Mouse (Mus musculus): ENCODE measurements around the gene Gcnt7. TPM values are rescaled to one million over a fixed set of nuclear protein-coding genes. Genes with fewer than 3 reads are reported as not detected.

The Gcnt7 gene
- polyA plus RNA-seq, 1 experiment from 2014 or later = 0.40 TPM

GRCm38 (mm10) chr2:172450640-172451039 lies 7.8 kb downstream of the Gcnt7 start:
- TF ChIP-seq CTCF (IDR thresholded peaks at IDR 0.05; ENCODE audit: low read depth) (no peak), EP300 (IDR thresholded peaks at IDR 0.05; ENCODE audit: low read depth) (no peak)
- WGBS (ENCODE audit: insufficient replicate concordance) = 74% methylated on average over 6 of the region's 6 CpGs
- ATAC-seq (no peak), DNase-seq (no peak)
- Histone ChIP-seq H3K27me3 (ENCODE audit: insufficient read depth, low read length) (no peaks in the 10 kb centered on the region), H3K4me1 (ENCODE audit: insufficient read depth) (peaks cover 7% of the 10 kb centered on the region; the same call in 1 of the 2 replicates), H3K9me3 (ENCODE audit: low read length) (no peaks in the 10 kb centered on the region), H3K9ac (replicated peaks) (no peak overlapping the region), H3K4me3 (ENCODE audit: low read depth, low read length) (no peak overlapping the region), H3K27ac (ENCODE audit: low read depth) (no peak overlapping the region), H3K4me2 (ENCODE audit: low read depth, low read length) (no peak overlapping the region), H3K36me3 (replicated peaks; ENCODE audit: insufficient read depth, low read length) (peaks cover 64% of the 10 kb centered on the region)

DNA sequence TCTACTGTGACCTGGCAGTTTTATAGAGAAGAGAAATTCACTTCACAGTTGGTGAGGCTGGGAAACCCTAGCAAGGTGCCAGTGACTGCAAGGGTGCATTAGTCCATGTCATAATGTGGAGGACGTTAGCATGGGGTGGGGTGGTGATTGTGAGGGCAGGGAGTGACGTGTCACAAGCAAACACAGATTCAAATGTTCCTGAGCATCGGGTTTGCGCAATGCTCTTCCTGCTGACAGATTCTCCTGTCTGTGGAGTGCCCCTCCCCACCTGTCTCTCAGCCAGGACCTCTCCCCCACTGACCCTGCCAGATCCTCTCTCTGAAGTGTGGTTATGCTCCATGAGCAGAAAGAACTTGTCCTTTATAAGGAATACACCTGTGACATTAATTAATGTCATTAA lies 10.1 kb downstream of the Gcnt7 start:
- Histone ChIP-seq H3K9me3 (ENCODE audit: low read length) (no peaks in the 10 kb centered on the region), H3K36me3 (replicated peaks; ENCODE audit: insufficient read depth, low read length) (peaks cover 69% of the 10 kb centered on the region), H3K27me3 (ENCODE audit: insufficient read depth, low read length) (no peaks in the 10 kb centered on the region), H3K4me2 (ENCODE audit: low read depth, low read length) (no peak overlapping the region), H3K9ac (replicated peaks) (no peak overlapping the region), H3K4me3 (ENCODE audit: low read depth, low read length) (no peak overlapping the region), H3K4me1 (ENCODE audit: insufficient read depth) (peaks cover 7% of the 10 kb centered on the region; the same call in 1 of the 2 replicates), H3K27ac (ENCODE audit: low read depth) (peak overlapping the region; percentile 72)
- ATAC-seq (peak; percentile 79), DNase-seq (peak; percentile 72)
- TF ChIP-seq CTCF (IDR thresholded peaks at IDR 0.05; ENCODE audit: low read depth) (no peak), EP300 (IDR thresholded peaks at IDR 0.05; ENCODE audit: low read depth) (peak; percentile 71; the same call in 1 of the 2 replicates)
- WGBS (ENCODE audit: insufficient replicate concordance) = 44% methylated on average over 4 of the region's 4 CpGs

- ATAC-seq (no peak), DNase-seq (peak; percentile 47)
- H3K4me2 ChIP-seq (ENCODE audit: low read depth, low read length) = no peak overlapping the region
- peaks cover 69% of the 10 kb centered on the region for H3K36me3 ChIP-seq (replicated peaks; ENCODE audit: insufficient read depth, low read length)
- WGBS (ENCODE audit: insufficient replicate concordance) = 80% methylated on average over 6 of the region's 6 CpGs
- H3K4me3 ChIP-seq (ENCODE audit: low read depth, low read length) = no peak overlapping the region
- H3K9ac ChIP-seq (replicated peaks) = no peak overlapping the region
- TF ChIP-seq EP300 (IDR thresholded peaks at IDR 0.05; ENCODE audit: low read depth) = no peak
- peak; percentile 71 for TF ChIP-seq CTCF (IDR thresholded peaks at IDR 0.05; ENCODE audit: low read depth)
- peaks cover 5% of the 10 kb centered on the region; the same call in 1 of the 2 replicates for H3K4me1 ChIP-seq (ENCODE audit: insufficient read depth)
- H3K9me3 ChIP-seq (ENCODE audit: low read length) = no peaks in the 10 kb centered on the region
- no peaks in the 10 kb centered on the region for H3K27me3 ChIP-seq (ENCODE audit: insufficient read depth, low read length)
- H3K27ac ChIP-seq (ENCODE audit: low read depth) = peak overlapping the region; percentile 65; the same call in 1 of the 2 replicates
Measured at GRCm38 (mm10) chr2:172447317-172447716, 11.1 kb downstream of the Gcnt7 start.

- Histone ChIP-seq H3K9ac (replicated peaks) (no peak overlapping the region), H3K27ac (ENCODE audit: low read depth) (no peak overlapping the region), H3K27me3 (ENCODE audit: insufficient read depth, low read length) (no peaks in the 10 kb centered on the region), H3K9me3 (ENCODE audit: low read length) (no peaks in the 10 kb centered on the region), H3K4me3 (ENCODE audit: low read depth, low read length) (no peak overlapping the region), H3K4me1 (ENCODE audit: insufficient read depth) (peaks cover 18% of the 10 kb centered on the region), H3K36me3 (replicated peaks; ENCODE audit: insufficient read depth, low read length) (peaks cover 62% of the 10 kb centered on the region), H3K4me2 (ENCODE audit: low read depth, low read length) (no peak overlapping the region)
- no peak for DNase-seq
- ATAC-seq = no peak
- WGBS (ENCODE audit: insufficient replicate concordance) = 87% methylated on average over 4 of the region's 4 CpGs
- no peak for TF ChIP-seq EP300 (IDR thresholded peaks at IDR 0.05; ENCODE audit: low read depth)
- TF ChIP-seq CTCF (IDR thresholded peaks at IDR 0.05; ENCODE audit: low read depth) = no peak
Measured at GRCm38 (mm10) chr2:172445617-172446016, 12.8 kb downstream of the Gcnt7 start.

GRCm38 (mm10) chr2:172441176-172441575 lies 17.2 kb downstream of the Gcnt7 start:
- Histone ChIP-seq H3K27me3 (ENCODE audit: insufficient read depth, low read length) (no peaks in the 10 kb centered on the region), H3K9ac (replicated peaks) (peak overlapping the region; percentile 89), H3K4me2 (ENCODE audit: low read depth, low read length) (peak overlapping the region; percentile 90), H3K27ac (ENCODE audit: low read depth) (peak overlapping the region; percentile 91), H3K4me3 (ENCODE audit: low read depth, low read length) (peak overlapping the region; percentile 79), H3K36me3 (replicated peaks; ENCODE audit: insufficient read depth, low read length) (peaks cover 18% of the 10 kb centered on the region), H3K9me3 (ENCODE audit: low read length) (no peaks in the 10 kb centered on the region), H3K4me1 (ENCODE audit: insufficient read depth) (peaks cover 26% of the 10 kb centered on the region)
- DNase-seq (peak; percentile 56), ATAC-seq (peak; percentile 61)
- 25% methylated on average over 6 of the region's 6 CpGs for WGBS (ENCODE audit: insufficient replicate concordance)
- TF ChIP-seq EP300 (IDR thresholded peaks at IDR 0.05; ENCODE audit: low read depth) = no peak
- no peak for TF ChIP-seq CTCF (IDR thresholded peaks at IDR 0.05; ENCODE audit: low read depth)

DNA sequence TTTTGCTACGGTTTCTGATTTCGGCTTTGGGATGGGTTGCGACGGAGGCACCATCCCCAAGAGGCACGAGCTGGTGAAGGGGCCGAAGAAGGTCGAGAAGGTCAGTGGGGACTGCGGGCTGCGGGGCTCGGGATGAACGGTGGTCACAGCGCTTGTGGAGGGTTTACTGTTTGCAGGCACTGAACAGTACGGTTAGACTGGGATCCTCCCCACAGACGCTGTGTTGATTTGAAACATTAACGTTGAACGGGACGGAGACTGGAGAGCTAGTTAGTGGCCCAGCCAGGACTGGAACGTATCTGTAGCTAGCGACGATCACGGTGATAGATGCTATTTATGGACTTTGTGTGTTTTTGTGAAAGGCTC lies 17.8 kb downstream of the Gcnt7 start:
- H3K27ac ChIP-seq (ENCODE audit: low read depth) = peak overlapping the region; percentile 91

More for the DNA sequence above, 17.8 kb downstream of the Gcnt7 start:
- peaks cover 26% of the 10 kb centered on the region for H3K4me1 ChIP-seq (ENCODE audit: insufficient read depth)
- H3K9ac ChIP-seq (replicated peaks) = peak overlapping the region; percentile 89
- peak; percentile 58 for ATAC-seq
- DNase-seq = no peak
- H3K9me3 ChIP-seq (ENCODE audit: low read length) = no peaks in the 10 kb centered on the region
- TF ChIP-seq CTCF (IDR thresholded peaks at IDR 0.05; ENCODE audit: low read depth) = no peak
- TF ChIP-seq EP300 (IDR thresholded peaks at IDR 0.05; ENCODE audit: low read depth) = no peak
- no peaks in the 10 kb centered on the region for H3K27me3 ChIP-seq (ENCODE audit: insufficient read depth, low read length)
- peaks cover 12% of the 10 kb centered on the region for H3K36me3 ChIP-seq (replicated peaks; ENCODE audit: insufficient read depth, low read length)
- H3K4me2 ChIP-seq (ENCODE audit: low read depth, low read length) = peak overlapping the region; percentile 90
- peak overlapping the region; percentile 79 for H3K4me3 ChIP-seq (ENCODE audit: low read depth, low read length)
- under 1% methylated on average over 21 of the region's 21 CpGs for WGBS (ENCODE audit: insufficient replicate concordance)
